In the genomic region with DNA sequence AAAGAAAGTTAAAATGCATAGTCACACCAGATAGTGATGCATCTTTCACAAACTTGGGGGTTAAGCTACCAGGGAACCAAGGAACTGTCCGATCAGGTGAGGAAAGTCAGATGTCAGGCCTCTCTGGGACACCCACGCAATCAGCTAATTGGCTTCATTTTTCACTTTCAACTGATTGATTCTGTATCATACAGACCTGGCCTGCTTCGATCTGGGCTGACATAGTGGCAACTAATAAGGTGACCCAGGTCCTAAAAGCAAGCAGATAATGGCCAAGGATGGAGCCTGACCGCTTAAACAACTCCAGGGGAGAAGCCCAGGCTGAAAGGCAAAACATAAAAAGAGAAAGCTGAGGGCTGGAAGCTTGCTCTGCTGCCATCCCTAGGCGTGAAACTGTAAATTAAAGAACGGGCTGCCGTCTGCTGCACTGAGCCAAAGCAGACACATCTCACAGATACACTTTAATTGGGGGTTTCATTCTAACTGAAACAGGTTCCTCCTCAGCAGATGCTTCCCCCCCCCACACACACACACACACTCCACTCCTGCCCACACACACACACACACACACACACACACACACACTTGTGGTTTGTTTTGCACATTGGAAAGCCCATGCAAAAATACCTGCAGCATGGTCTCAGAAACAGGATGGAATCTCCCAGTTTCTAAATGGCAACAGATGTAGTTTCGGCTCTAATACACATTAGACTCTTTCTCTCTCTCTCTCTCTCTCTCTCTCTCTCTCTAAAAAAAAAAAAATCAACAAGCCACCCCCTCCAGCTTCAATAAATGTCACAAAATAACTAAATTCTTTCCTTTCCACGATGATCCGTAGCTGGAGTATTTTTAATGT, we compare ENCODE assay signal across 13 mouse cellular contexts.
DNase-seq lines count a peak whose midpoint lies in the region; ATAC-seq and TF ChIP-seq lines count a peak whose summit lies in the region.
"Had no signal": no experiment of that assay in that cellular context is flagged by ENCODE, and none has a peak within 500 bp of the region (broad histone marks: within the 10 kb centered on the region; RNA-seq: fewer than 3 reads in every experiment).

No protein-coding gene starts in this region.

- intact Hi-C loops in gastrocnemius, adult 2 months (cut with DNase I), result no loop called here

- no peak for ATAC-seq in hindbrain, embryonic 15.5 days (ENCODE audit: low FRiP score, low read depth)

- no peaks in the 10 kb centered on the region for H3K36me3 ChIP-seq in hindbrain, embryonic 15.5 days
- H3K36me3 ChIP-seq in hindbrain, embryonic 10.5 days, result no peaks in the 10 kb centered on the region
- H3K36me3 ChIP-seq: limb, embryonic 12.5 days; neural tube, embryonic 12.5 days had no signal

- 0 out of 2 replicates have a peak overlapping the region, but pooled peaks have one; percentile 19 for H3K4me2 ChIP-seq in hindbrain, embryonic 15.5 days

- peaks cover 15% of the 10 kb centered on the region; the same call in 1 of the 2 replicates for H3K27me3 ChIP-seq in hindbrain, embryonic 15.5 days
- peaks cover 65% of the 10 kb centered on the region for H3K27me3 ChIP-seq in hindbrain, embryonic 10.5 days (ENCODE audit: insufficient read depth, poor library complexity, severe bottlenecking)

- H3K4me1 ChIP-seq in hindbrain, embryonic 15.5 days (replicated peaks), result peaks cover 31% of the 10 kb centered on the region
- H3K4me1 ChIP-seq in hindbrain, embryonic 10.5 days (replicated peaks), result peaks cover 37% of the 10 kb centered on the region
- H3K4me1 ChIP-seq in cortical plate, adult 2 months (ENCODE audit: control insufficient read depth, insufficient read depth, low read length), result peaks cover 6% of the 10 kb centered on the region; the same call in 1 of the 2 replicates
- peaks cover 11% of the 10 kb centered on the region for H3K4me1 ChIP-seq in olfactory bulb, adult 2 months (ENCODE audit: control insufficient read depth, insufficient read depth, low read length)

- no peak overlapping the region for H3K27ac ChIP-seq in hindbrain, embryonic 15.5 days (replicated peaks)
- no peak overlapping the region for H3K27ac ChIP-seq in hindbrain, embryonic 10.5 days
- H3K27ac ChIP-seq in cortical plate, adult 2 months (ENCODE audit: insufficient read depth, low read length), result no peak overlapping the region
- H3K27ac ChIP-seq in layer of hippocampus, adult 2 months, result peak overlapping the region; percentile 64; the same call in 1 of the 2 replicates
- H3K27ac ChIP-seq in olfactory bulb, adult 2 months (ENCODE audit: insufficient read depth, low read depth, low read length), result peak overlapping the region; percentile 76; the same call in 1 of the 2 replicates
- no peak overlapping the region for H3K27ac ChIP-seq in gastrocnemius, adult 2 months
- H3K27ac ChIP-seq: limb, embryonic 12.5 days; neural tube, embryonic 12.5 days had no signal

- 50% methylated on average over 10 of the region's 10 CpGs for WGBS in hindbrain, embryonic 15.5 days
- 52% methylated on average over 10 of the region's 10 CpGs for WGBS in hindbrain, embryonic 10.5 days
- 33% methylated on average over 10 of the region's 10 CpGs for WGBS in olfactory bulb, adult 2 months

- no peaks in the 10 kb centered on the region for H3K9me3 ChIP-seq in hindbrain, embryonic 15.5 days
- H3K9me3 ChIP-seq in hindbrain, embryonic 10.5 days, result no peaks in the 10 kb centered on the region
- H3K9me3 ChIP-seq: limb, embryonic 12.5 days; neural tube, embryonic 12.5 days had no signal

- H3K4me3 ChIP-seq in hindbrain, embryonic 15.5 days, result no peak overlapping the region
- H3K4me3 ChIP-seq in hindbrain, embryonic 10.5 days, result no peak overlapping the region
- no peak overlapping the region for H3K4me3 ChIP-seq in cortical plate, adult 2 months (ENCODE audit: insufficient read depth, low read length)
- no peak overlapping the region for H3K4me3 ChIP-seq in layer of hippocampus, adult 2 months
- H3K4me3 ChIP-seq in olfactory bulb, adult 2 months (ENCODE audit: insufficient read depth, low read depth, low read length), result peak overlapping the region; percentile 2
- no peak overlapping the region for H3K4me3 ChIP-seq in gastrocnemius, adult 2 months
- H3K4me3 ChIP-seq: limb, embryonic 12.5 days; neural tube, embryonic 12.5 days had no signal

- H3K9ac ChIP-seq in hindbrain, embryonic 15.5 days, result no peak overlapping the region
- H3K9ac ChIP-seq: limb, embryonic 12.5 days; neural tube, embryonic 12.5 days had no signal

- peak; percentile 37 for TF ChIP-seq CTCF in cortical plate, adult 2 months (IDR thresholded peaks at IDR 0.05; ENCODE audit: extremely low read depth, insufficient read depth, low read length)
- TF ChIP-seq CTCF in layer of hippocampus, adult 2 months (conservative IDR thresholded peaks at IDR 0.05), result peak; percentile 65
- 0 out of 2 replicates have a peak, but pooled peaks have one; percentile 8 for TF ChIP-seq CTCF in olfactory bulb, adult 2 months (IDR thresholded peaks at IDR 0.05; ENCODE audit: insufficient read depth, low read depth, low read length)
- TF ChIP-seq CTCF in gastrocnemius, adult 2 months (IDR thresholded peaks at IDR 0.05), result no peak

- no peak for DNase-seq in hindbrain, embryonic 10.5 days (ENCODE audit: low spot score)
- peak; percentile 27 to 63 for DNase-seq in layer of hippocampus, adult 2 months (ENCODE audit: low spot score in 2 of 2)
- DNase-seq in gastrocnemius, adult 2 months, result no peak
- no peak for DNase-seq in spleen, postnatal 10 days (ENCODE audit: low spot score in 2 of 2)
- DNase-seq: adrenal gland, postnatal 36 days; cerebellum, postnatal 36 days; kidney, adult 2 months; thymus, postnatal 25 days had no signal

- TF ChIP-seq POLR2A in cortical plate, adult 2 months (IDR thresholded peaks at IDR 0.05; ENCODE audit: extremely low read depth, insufficient read depth, low read length), result no peak
- no peak for TF ChIP-seq POLR2A in olfactory bulb, adult 2 months (IDR thresholded peaks at IDR 0.05; ENCODE audit: insufficient read depth, low read depth, low read length)

Comparison
In these comparisons a context has a peak if more than half of its experiments do, and no peak if none do; other contexts are left out.
1. H3K27ac ChIP-seq: peak in layer of hippocampus, adult 2 months (single experiment) and olfactory bulb, adult 2 months (single experiment); none in hindbrain, embryonic 15.5 days (single experiment), hindbrain, embryonic 10.5 days (single experiment), cortical plate, adult 2 months (single experiment) and gastrocnemius, adult 2 months (single experiment).
2. DNase-seq: peak in layer of hippocampus, adult 2 months (2 of 2); none in hindbrain, embryonic 10.5 days (single experiment), gastrocnemius, adult 2 months (single experiment) and spleen, postnatal 10 days (0 of 2).